Mouse (Mus musculus) cerebellum, adult (tissue): Measurements from ENCODE around the gene Slc41a3.

Experiments used
- ATAC-seq: cut with Nextera tagmentation; 2 replicates; pipeline ENCODE4 v1.9.2; 2017; ENCODE audit warnings: mild to moderate bottlenecking, moderate library complexity, mixed read lengths; ENCODE audit not compliant: insufficient number of reproducible peaks, low FRiP score, low TSS enrichment

Gene Slc41a3

GRCm38 (mm10) chr6:90662148-90662547 lies 57.6 kb downstream of the Slc41a3 start:
- ATAC-seq: no peak

GRCm38 (mm10) chr6:90663736-90664135 lies 59.2 kb downstream of the Slc41a3 start:
- no peak for ATAC-seq

GRCm38 (mm10) chr6:90668693-90669092 lies 64.2 kb downstream of the Slc41a3 start:
- ATAC-seq: no peak

- ATAC-seq: no peak
These were observed 74.2 kb downstream of the Slc41a3 start for GRCm38 (mm10) chr6:90678759-90679158.

- ATAC-seq: no peak
These were observed 75.9 kb downstream of the Slc41a3 start for GRCm38 (mm10) chr6:90680401-90680800.

- no peak for ATAC-seq
These were observed 79.5 kb downstream of the Slc41a3 start for GRCm38 (mm10) chr6:90683831-90684532.

- ATAC-seq: no peak
These were observed 82.3 kb downstream of the Slc41a3 start for GRCm38 (mm10) chr6:90686812-90687211.

- no peak for ATAC-seq
These were observed 83.5 kb downstream of the Slc41a3 start for GRCm38 (mm10) chr6:90688003-90688402.

GRCm38 (mm10) chr6:90688742-90689141 lies 84.2 kb downstream of the Slc41a3 start:
- peak; percentile 37; the same call in 1 of the 2 replicates for ATAC-seq

- ATAC-seq: no peak
These were observed 85.0 kb downstream of the Slc41a3 start for GRCm38 (mm10) chr6:90689500-90689899.

- ATAC-seq: no peak
These were observed 87.4 kb downstream of the Slc41a3 start for GRCm38 (mm10) chr6:90691935-90692334.

- ATAC-seq: no peak
These were observed 87.9 kb downstream of the Slc41a3 start for GRCm38 (mm10) chr6:90692404-90692803.

GRCm38 (mm10) chr6:90695754-90696153 lies 91.2 kb downstream of the Slc41a3 start:
- peak; percentile 56; the same call in 1 of the 2 replicates for ATAC-seq
